Mouse (Mus musculus) ovary, postnatal 36 days (tissue): ENCODE measurements around the gene Hist1h3i.
A peak's percentile ranks its signal among the peaks of the same experiment; 100 is the strongest.
"Not testable (repeated sequence)": the region's sequence is repeated elsewhere in the genome, so short reads cannot be mapped to it uniquely, and the experiment has no call there.

Experiments used
- DNase-seq: peaks from one replicate; pipeline ENCODE4 v3.0.0; 2022; ENCODE audit warnings: low spot score, mixed read lengths

Hist1h3i gene

GRCm38 (mm10) chr13:21783255-21783617, at the start of gene Hist1h3i:
Gene Hist1h3i (minus strand): TSS chr13:21783370.
- peak; percentile 43 for DNase-seq

- DNase-seq, result not testable (repeated sequence)
Measured at GRCm38 (mm10) chr13:21831418-21832394, 48.5 kb upstream of the Hist1h3i start, which contains the start of gene Hist1h4n. Gene Hist1h4n (minus strand): TSS chr13:21832196.

DNA sequence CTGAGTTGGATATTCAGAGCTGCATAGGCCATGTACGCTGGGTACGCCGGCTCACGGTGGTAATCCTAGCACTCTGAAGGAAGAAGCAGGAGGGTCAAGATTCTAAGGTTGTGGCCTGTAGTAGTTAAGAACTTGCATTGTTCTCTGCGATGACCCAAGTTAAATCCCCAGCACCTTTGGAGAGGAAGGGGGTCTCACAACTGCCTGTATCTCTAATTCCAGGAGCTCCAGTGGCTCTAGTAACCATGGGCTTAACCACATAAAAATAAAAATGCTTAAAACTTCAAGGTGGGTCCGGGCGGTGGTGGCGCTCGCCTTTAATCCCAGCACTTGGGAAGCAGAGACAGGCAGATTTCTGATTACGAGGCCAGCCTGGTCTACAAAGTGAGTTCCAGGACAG, 47.2 kb upstream of the Hist1h3i start:
- DNase-seq, result no peak

DNA sequence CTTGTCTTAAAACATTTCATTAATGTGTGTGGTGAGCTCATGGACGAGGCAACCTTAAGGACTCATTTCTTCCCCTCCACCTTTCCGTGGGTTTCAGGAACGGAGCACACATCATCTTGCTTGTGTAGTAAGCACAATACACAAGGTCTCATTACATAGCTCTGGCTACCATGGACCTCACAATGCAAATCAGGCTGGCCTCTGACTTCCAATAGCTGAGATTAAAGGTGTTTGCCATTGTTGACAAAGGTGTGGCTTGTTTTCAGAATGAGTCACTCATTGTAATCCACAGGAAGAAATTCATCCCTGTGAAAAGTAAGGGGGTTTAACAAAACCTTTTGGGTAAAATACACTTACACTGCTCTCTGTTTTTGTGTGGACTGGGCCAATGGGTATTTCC, 45.3 kb upstream of the Hist1h3i start:
- DNase-seq, result no peak

- not testable (repeated sequence) for DNase-seq
Measured at GRCm38 (mm10) chr13:21820082-21820890, 37.1 kb upstream of the Hist1h3i start.

DNA sequence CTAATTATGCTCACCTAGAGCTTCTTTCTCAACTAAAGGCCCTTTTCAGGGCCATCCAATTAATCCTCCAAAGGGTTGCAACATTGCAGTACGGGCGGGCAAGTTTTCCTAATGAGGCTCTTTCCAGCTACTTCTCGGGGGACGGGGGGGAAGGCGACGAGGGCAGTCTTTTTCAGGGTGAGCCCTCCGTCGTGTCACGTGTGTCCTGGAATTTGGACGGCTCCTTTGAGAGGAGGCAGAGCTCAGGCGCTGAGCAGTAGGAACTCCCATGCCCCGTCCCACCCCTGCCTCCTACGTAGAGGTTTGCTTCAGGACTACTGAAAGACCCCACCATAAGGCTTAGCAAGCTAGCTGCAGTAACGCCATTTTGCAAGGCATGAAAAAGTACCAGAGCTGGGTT, 28.9 kb upstream of the Hist1h3i start:
- DNase-seq, result not testable (repeated sequence)

DNA sequence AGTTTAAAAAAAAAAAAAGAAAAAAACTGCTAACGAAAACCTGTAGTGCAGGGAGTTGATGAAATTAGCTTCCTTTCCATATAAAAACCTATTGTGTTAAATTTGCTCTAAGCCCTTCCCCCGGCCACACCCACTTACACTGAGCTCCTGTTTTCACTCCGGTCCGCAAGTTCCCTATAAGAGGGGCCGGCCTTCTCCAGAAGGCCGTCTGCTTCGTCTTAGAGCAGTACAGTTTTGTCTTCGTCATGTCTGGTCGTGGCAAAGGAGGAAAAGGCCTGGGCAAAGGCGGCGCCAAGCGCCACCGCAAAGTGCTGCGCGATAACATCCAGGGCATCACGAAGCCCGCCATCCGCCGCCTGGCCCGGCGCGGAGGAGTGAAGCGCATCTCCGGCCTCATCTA, 28.4 kb upstream of the Hist1h3i start, which contains the start of gene Hist1h4m:
Gene Hist1h4m (plus strand): TSS at position 208 of the 400 bp plus-strand sequence.
- DNase-seq, result peak; percentile 38

DNA sequence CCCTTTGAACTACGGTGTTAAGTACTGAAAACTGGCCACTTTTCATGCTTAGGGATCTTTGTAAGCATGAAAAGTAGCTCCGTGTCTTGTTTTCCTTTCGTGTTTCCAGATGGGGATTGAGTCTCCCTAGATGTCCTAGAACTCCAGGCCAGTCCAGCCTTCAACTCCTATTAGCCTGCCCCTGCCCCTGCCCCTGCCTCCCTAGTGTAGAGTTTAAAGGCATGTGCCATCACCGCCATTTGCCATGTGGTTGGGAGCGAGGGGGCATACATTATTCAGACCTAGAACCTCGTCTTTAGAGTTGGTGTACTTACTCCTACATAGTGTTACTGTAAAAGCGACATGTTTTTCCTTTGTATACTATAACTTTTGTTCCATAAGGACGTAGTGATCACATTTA, 27.9 kb upstream of the Hist1h3i start:
- DNase-seq, result not testable (repeated sequence)

- DNase-seq, result not testable (repeated sequence)
Measured at GRCm38 (mm10) chr13:21810073-21810472, 26.9 kb upstream of the Hist1h3i start, which contains the start of the genes Hist1h2bq and Hist1h2ao. Gene Hist1h2bq (minus strand): TSS chr13:21810197. Gene Hist1h2ao (plus strand): TSS chr13:21810465.

DNA sequence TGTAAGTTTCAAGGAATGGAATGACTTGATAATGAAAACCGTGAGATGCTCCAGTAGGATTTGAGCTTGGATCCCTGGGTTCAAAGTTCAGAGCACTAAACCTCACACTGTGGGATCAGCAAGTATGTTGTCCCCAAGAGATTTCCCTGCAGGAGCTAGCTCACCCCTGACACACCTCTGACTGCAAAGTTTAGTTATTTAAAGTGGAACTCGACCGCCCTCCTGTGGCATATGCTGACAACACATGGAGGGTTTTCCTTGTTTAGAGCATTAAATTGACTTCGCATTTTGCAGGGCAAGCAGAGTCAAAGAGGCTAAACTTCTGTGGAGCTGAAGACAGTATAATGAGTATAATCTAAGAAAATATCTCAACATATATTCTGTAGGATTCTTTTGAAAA, 19.9 kb upstream of the Hist1h3i start:
- not testable (repeated sequence) for DNase-seq

- DNase-seq, result not testable (repeated sequence)
Measured at GRCm38 (mm10) chr13:21797163-21797562, 14.0 kb upstream of the Hist1h3i start.

DNA sequence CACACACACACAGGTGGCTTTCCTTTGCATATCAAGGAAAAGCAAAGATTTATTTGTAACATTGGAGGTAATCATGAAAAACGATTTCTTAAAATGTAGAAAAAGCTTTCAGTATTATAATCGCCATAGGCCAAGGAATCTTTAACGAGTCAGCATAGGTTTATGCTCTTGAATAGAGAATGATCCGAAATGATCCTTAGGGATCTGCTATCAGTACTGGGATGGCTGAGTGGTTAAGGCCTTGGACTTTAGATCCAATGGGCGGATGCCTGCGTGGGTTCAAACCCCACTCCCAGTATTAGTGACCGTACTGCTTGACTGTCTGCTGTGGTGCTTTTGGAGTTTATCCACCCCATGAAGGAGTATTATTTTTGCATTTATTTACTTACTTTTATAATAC, 12.4 kb upstream of the Hist1h3i start:
- DNase-seq, result no peak

DNA sequence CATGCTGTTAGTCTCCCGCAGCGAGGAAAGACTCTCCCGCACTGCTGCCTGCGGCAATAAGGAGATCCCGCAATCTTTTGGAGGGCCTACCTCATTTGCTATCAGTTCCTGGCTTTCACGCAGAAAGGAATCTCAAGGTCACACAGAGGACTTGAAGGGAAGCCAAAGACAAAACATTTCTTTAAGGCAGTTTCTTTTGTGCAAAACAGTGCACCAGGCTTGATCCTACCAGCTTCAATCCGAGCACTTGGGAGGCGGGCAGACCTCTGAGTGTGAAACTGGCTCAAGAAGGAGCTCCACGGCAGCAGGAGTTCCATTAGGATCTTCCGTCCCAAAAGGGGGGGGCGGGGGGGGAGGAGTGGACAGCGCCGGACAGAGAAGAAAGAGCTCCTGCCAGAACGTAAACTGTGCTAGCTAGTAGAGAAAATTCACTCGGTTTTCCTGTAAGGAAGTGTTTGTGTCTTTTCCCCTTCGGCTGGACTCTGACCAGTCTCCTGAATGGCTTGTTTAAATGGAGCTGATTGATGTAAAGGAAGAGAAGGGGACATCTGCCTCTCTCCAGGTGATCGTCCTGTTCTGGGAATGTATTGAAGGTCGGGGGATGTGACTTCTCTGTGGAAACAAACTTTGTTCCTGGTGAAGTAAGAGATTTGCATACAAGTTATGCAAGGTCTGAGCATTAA, 7.6 kb upstream of the Hist1h3i start:
- peak; percentile 22 for DNase-seq

DNA sequence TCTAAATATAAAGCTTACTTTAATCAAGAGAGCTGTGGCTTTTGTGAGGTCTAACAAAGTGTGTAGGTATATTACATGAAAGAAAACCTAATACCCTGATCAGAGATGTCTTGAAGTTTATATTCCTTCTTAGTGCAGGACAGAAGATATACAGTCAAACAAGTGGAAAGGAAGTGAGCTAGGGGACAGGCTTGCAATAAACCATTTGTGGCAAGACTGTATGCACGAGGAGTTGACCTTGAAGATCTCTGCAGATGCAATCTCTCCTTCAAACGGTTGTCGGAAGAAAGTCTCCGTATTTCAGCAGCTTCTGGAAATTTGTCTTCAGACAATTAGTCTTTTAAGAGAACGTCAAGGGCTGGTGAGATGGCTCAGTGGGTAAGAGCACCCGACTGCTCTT, 6.8 kb upstream of the Hist1h3i start:
- DNase-seq, result no peak

DNA sequence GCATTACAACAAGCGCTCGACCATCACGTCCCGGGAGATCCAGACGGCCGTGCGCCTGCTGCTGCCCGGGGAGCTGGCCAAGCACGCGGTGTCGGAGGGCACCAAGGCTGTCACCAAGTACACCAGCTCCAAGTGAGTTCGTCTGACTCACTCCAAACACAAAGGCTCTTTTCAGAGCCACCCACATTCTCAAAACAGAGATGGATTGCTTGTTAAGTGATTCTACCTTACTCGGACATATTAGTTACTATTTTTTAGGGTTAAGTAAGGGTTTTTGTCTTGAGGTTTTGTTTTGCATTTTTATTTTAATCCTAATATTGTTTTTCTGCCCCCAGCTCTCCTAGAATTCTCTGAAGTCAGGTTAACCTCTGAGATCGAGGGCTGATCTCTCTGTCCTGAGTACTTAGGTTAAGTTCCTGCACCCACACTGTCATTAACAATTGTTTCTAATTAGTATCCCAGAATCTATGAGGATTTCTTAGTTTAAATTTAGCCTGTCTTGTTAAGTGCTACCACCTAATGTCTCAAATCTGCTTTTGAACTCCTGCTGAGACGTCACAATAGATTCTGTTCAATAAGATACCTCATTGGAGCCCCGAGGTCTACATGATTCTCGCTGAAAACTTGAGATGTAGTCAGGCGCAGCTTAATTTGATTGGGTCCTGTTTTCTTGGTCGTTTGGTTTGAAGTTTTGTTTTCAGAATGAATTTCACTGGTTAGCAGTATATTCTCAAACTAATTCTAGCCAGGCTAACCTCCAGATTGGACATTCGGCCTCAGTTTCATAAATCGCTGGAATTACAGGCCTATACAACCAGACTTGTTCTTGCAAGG, 4.8 kb upstream of the Hist1h3i start:
- DNase-seq, result no peak

GRCm38 (mm10) chr13:21786899-21787629, 3.9 kb upstream of the Hist1h3i start, which contains the start of the genes Hist1h2an and Hist1h2bp:
Gene Hist1h2an (minus strand): TSS chr13:21787218.
Gene Hist1h2bp (plus strand): TSS chr13:21787461.
- peak; percentile 75 for DNase-seq

DNA sequence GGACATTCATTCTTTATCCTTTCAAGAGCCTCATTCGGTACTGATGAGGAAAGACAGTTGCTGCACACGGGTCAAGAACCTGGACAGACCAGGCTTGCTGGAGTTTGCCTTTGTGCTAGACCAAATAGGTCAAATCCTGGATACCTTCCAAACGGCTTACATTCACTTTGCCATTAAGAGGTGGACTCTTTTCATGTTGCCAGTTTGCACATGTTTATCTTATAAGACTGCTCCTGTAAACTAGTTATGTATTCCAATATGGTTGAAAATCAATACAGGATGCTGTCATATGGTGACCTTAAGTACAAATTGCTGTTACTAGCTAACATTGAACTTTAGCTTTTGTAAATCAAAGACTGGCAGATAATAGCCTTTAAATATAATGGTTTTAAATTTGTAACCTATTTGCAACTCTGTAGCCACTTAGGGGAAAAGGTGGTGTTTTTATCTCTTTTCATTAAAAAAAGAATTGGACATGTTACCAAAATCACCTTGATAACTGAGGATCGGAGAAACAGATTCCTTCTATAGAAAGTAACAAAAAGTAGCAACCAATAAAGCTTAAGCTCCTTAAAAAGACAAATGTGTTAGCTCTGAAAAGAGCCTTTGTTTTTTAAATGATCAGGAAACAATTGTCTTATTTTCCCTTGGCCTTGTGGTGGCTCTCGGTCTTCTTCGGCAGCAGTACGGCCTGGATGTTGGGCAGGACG, 3.2 kb upstream of the Hist1h3i start:
- DNase-seq, result no peak

GRCm38 (mm10) chr13:21784311-21784710, 1.1 kb upstream of the Hist1h3i start:
- no peak for DNase-seq

- DNase-seq, result no peak
Measured at GRCm38 (mm10) chr13:21783734-21784161, 578 bp upstream of the Hist1h3i start.
